Mouse (Mus musculus) brain, embryonic 14.5 days (tissue): ENCODE data around the gene Irak2. TPM values are rescaled to one million over a fixed set of nuclear protein-coding genes. Genes with fewer than 3 reads are reported as not detected.

Experiments
- DNase-seq: peaks from one replicate; pipeline ENCODE4 v3.0.0-alpha.2; 2011; ENCODE audit warnings: low read depth
- CTCF ChIP-seq: fragments of 200-500 bp; IDR thresholded peaks from 2 replicates; pipeline ENCODE4 v1.5.1; 2012; ENCODE audit warnings: inconsistent platforms, mild to moderate bottlenecking, moderate library complexity, borderline replicate concordance; ENCODE audit not compliant: insufficient read depth, insufficient read length; ENCODE audit errors: extremely low read depth
- POLR2A ChIP-seq: fragments of 200-500 bp; IDR thresholded peaks from 2 replicates; pipeline ENCODE4 v1.6.1; 2012; ENCODE audit warnings: mild to moderate bottlenecking, inconsistent platforms, borderline replicate concordance; ENCODE audit not compliant: poor library complexity, insufficient read depth, insufficient read length, severe bottlenecking; ENCODE audit errors: extremely low read depth
- polyA plus RNA-seq: library from polyadenylated mRNA; depleted of rRNA; stranded (reverse); fragments of >200 nt; gene quantifications from 2 replicates; pipeline ENCODE4 v1.2.3, GENCODE M21; 2012; rRNA removed

Irak2 gene
- polyA plus RNA-seq, 1 experiment = 4.2 TPM

DNA sequence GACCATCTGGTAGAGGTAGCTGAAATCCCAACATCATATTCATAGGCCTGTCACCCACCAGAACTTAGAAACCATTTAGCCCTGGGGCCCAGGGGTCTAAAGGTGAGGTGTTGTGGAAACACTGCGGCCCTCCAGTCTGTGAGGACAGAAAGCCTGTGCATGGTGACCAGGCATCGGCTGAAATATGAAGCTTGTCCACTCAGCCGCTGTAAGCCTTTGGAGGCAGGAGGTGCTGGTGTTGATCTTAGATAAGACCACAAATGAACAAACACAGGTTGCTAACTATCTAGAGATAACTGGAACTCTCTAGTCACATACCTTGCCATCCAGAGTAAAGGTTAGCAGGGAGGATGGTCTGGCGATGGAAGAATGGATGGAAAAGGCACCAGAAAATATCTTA, 82.8 kb downstream of the Irak2 start:
- TF ChIP-seq POLR2A (no peak), CTCF (no peak)

DNA sequence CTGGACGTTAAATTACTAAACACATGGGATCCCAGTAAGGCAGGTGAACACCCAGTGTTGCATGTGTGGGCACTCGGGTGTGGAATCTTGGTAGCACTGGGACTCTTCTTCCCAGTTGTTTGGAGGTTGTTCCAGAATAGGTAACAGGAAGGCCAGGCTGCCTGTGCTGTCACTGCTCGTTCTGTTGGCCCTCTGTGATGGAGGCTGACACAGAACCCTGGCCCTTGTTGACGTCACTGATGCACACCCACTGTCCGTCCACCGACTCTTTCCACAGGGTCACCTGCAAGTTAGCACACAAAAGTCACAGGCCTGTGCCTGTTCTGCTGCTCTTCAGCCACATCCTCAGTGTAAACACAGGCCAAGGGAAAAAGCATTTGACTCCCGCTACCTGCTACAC, 89.9 kb downstream of the Irak2 start:
- DNase-seq = no peak
- TF ChIP-seq CTCF (no peak), POLR2A (no peak)

More for the DNA sequence above, 82.8 kb downstream of the Irak2 start:
- DNase-seq = no peak

GRCm38 (mm10) chr6:113731296-113731695, 93.0 kb downstream of the Irak2 start:
- TF ChIP-seq CTCF = no peak
- no peak for TF ChIP-seq POLR2A

GRCm38 (mm10) chr6:113737318-113738046, 99.2 kb downstream of the Irak2 start:
- no peak for TF ChIP-seq POLR2A
- no peak for TF ChIP-seq CTCF
- DNase-seq = no peak

More at GRCm38 (mm10) chr6:113731296-113731695, 93.0 kb downstream of the Irak2 start:
- DNase-seq = no peak

GRCm38 (mm10) chr6:113740236-113741217, 102.3 kb downstream of the Irak2 start, which contains the start of gene Sec13:
Gene Sec13, minus strand, starts transcription at chr6:113740743.
- DNase-seq = peak; percentile 96
- TF ChIP-seq POLR2A = peak; percentile 67; the same call in 1 of the 2 replicates
- TF ChIP-seq CTCF = no peak

DNA sequence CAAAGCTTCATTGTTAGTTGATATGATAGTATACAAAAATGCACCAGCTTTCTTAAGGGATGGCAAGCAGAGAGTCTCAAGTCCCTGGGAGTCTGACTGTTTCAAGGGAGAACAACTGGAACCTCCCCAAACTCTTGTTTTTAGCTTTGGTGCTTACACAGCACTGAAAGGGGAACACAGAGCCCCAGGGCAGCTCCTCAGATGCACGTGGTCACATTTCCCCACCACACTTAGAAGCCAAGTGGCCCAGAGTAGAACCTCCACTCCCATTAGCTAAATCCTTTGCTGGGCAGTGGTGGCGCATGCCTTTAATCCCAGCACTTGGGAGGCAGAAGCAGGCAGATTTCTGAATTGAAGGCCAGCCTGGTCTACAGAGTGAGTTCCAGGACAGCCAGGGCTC, 103.2 kb downstream of the Irak2 start:
- TF ChIP-seq CTCF = no peak
- TF ChIP-seq POLR2A = no peak
- no peak for DNase-seq

DNA sequence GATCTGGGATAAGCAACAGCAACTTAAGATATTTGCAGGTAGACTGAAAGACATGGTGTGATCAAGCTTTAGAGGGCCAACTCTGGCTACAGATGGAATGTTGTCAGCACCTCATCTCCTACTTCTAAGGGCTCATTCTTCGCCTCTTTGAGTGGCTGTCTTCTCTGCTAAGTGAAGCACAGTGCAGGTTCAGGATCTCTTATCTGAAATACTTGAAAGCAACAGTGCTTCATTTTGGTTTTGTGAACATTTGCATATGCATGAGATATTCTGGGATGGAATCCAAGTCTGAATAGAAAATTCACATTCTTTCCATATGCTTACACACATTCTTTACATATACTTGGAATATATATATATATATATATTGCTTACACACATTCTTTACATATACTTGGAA, 104.1 kb downstream of the Irak2 start:
- no peak for TF ChIP-seq POLR2A
- TF ChIP-seq CTCF = no peak
- DNase-seq = peak; percentile 64

- DNase-seq = no peak
- TF ChIP-seq POLR2A = no peak
- TF ChIP-seq CTCF = no peak
These were observed 104.8 kb downstream of the Irak2 start for GRCm38 (mm10) chr6:113743111-113743510.

Other genes with a start within 250 kb of the Irak2 start
- gene Ttll3, start 249.2 kb upstream of the Irak2 start, polyA plus RNA-seq = 23.1 and 25.5 TPM in 2 replicates
- gene Rpusd3, start 219.1 kb upstream of the Irak2 start, polyA plus RNA-seq = 27.6 and 50.7 TPM in 2 replicates
- gene Cidec, start 202.7 kb upstream of the Irak2 start, polyA plus RNA-seq = 0.07 and 0.16 TPM in 2 replicates
- 60.1 and 71.0 TPM in 2 replicates for gene Jagn1, start 195.9 kb upstream of the Irak2 start, polyA plus RNA-seq
- 0.47 and 0.63 TPM in 2 replicates for gene Il17re, start 180.0 kb upstream of the Irak2 start, polyA plus RNA-seq
- gene Il17rc, start 167.0 kb upstream of the Irak2 start, polyA plus RNA-seq = 2.7 and 3.3 TPM in 2 replicates
- gene Creld1, start 155.2 kb upstream of the Irak2 start, polyA plus RNA-seq = 33.3 and 42.2 TPM in 2 replicates
- 8.7 and 8.9 TPM in 2 replicates for gene Prrt3, start 136.5 kb upstream of the Irak2 start, polyA plus RNA-seq
- 63.0 TPM in 2 replicates for gene Emc3, start 106.8 kb upstream of the Irak2 start, polyA plus RNA-seq
- 5.0 and 9.1 TPM in 2 replicates for gene Fancd2, start 106.8 kb upstream of the Irak2 start, polyA plus RNA-seq
- gene Fancd2os, start 37.8 kb upstream of the Irak2 start, polyA plus RNA-seq = 0.07 TPM in 1 of 2 replicates, not detected in the other
- 206 and 247 TPM in 2 replicates for gene Brk1, start 33.7 kb upstream of the Irak2 start, polyA plus RNA-seq
- 48.1 and 71.2 TPM in 2 replicates for gene Vhl, start 14.5 kb upstream of the Irak2 start, polyA plus RNA-seq
- 25.1 and 27.6 TPM in 2 replicates for gene Tatdn2, start 58.6 kb downstream of the Irak2 start, polyA plus RNA-seq
- gene Ghrl, start 81.4 kb downstream of the Irak2 start, polyA plus RNA-seq = 0.52 and 0.85 TPM in 2 replicates
- gene Sec13, start 102.3 kb downstream of the Irak2 start, polyA plus RNA-seq = 183 and 266 TPM in 2 replicates